Mouse (Mus musculus) kidney, postnatal 0 days (tissue): ENCODE measurements around the gene Speg. TPM values are rescaled to one million over a fixed set of nuclear protein-coding genes. Genes with fewer than 3 reads are reported as not detected.

Experiments
- ATAC-seq: fragments of 200-750 bp; cut with Nextera tagmentation; replicated peaks from 2 replicates; pipeline ENCODE4 v1.8.0; 2017; ENCODE audit warnings: low read depth, moderate number of reproducible peaks, moderate TSS enrichment, moderate library complexity; ENCODE audit not compliant: low FRiP score
- DNase-seq: peaks from one replicate; pipeline ENCODE4 v3.0.0-alpha.2; 2016; ENCODE audit warnings: low spot score
- H3K27ac ChIP-seq: fragments of 300-500 bp; sonication (generic); 2 replicates; pipeline ENCODE4 v1.5.1; 2014; ENCODE audit warnings: mild to moderate bottlenecking
- H3K27me3 ChIP-seq: fragments of 300-500 bp; sonication (generic); 2 replicates; pipeline ENCODE4 v1.6.1; 2014; ENCODE audit warnings: low read length, mixed read lengths; ENCODE audit not compliant: insufficient read depth
- H3K36me3 ChIP-seq: fragments of 300-500 bp; sonication (generic); 2 replicates; pipeline ENCODE4 v1.6.1; 2014; ENCODE audit warnings: low read length, mixed read lengths; ENCODE audit not compliant: insufficient read depth
- H3K4me1 ChIP-seq: fragments of 300-500 bp; sonication (generic); replicated peaks from 2 replicates; pipeline ENCODE4 v1.6.1; 2014; ENCODE audit warnings: antibody characterized with exemption, low read length, mixed read lengths; ENCODE audit not compliant: insufficient read depth
- H3K4me2 ChIP-seq: fragments of 300-500 bp; sonication (generic); 2 replicates; pipeline ENCODE4 v1.6.1; 2014; ENCODE audit warnings: mild to moderate bottlenecking, low read length, moderate library complexity, mixed read lengths
- H3K4me3 ChIP-seq: fragments of 300-500 bp; sonication (generic); replicated peaks from 2 replicates; pipeline ENCODE4 v1.5.1; 2014; ENCODE audit warnings: low read depth, low read length
- H3K9ac ChIP-seq: fragments of 300-500 bp; sonication (generic); 2 replicates; pipeline ENCODE4 v1.6.1; 2014; ENCODE audit warnings: low read depth, low read length
- H3K9me3 ChIP-seq: fragments of 300-500 bp; sonication (generic); replicated peaks from 2 replicates; pipeline ENCODE4 v1.6.1; 2016; ENCODE audit warnings: low read length, inconsistent platforms, mixed read lengths
- CTCF ChIP-seq: IDR thresholded peaks from 2 replicates; pipeline ENCODE4 v1.5.1; 2016; ENCODE audit warnings: antibody characterized with exemption, low read depth, mild to moderate bottlenecking, moderate library complexity
- WGBS: fragments of 180-500 bp; shearing (Covaris S2); extraction: QIAGEN DNeasy Blood & Tissue Kit; methylation state at CpG from one replicate; pipeline ENCODE4 v1.1.7; 2014; 5-methylcytosine and 5-hydroxymethylcytosine counted together
- polyA plus RNA-seq: library from polyadenylated mRNA; unstranded; fragments of >200 nt; fragmentation: Nextera tagmentation; extraction: Ambion mirVana; gene quantifications from 2 replicates; pipeline ENCODE4 v1.2.1, GENCODE M21; 2015

The Speg gene
- polyA plus RNA-seq, 1 experiment from 2014 or later, result 40.1 TPM

- TF ChIP-seq CTCF, result no peak
- WGBS, result 71% methylated on average over 5 of the region's 5 CpGs
- Histone ChIP-seq H3K36me3 (no peaks in the 10 kb centered on the region), H3K4me2 (no peak overlapping the region), H3K9ac (no peak overlapping the region), H3K9me3 (no peaks in the 10 kb centered on the region), H3K4me3 (no peak overlapping the region), H3K27ac (no peak overlapping the region), H3K4me1 (peaks cover 37% of the 10 kb centered on the region), H3K27me3 (peaks cover 27% of the 10 kb centered on the region)
- ATAC-seq, result no peak
- DNase-seq, result no peak
Measured at GRCm38 (mm10) chr1:75451900-75452299, 76.8 kb downstream of the Speg start.

DNA sequence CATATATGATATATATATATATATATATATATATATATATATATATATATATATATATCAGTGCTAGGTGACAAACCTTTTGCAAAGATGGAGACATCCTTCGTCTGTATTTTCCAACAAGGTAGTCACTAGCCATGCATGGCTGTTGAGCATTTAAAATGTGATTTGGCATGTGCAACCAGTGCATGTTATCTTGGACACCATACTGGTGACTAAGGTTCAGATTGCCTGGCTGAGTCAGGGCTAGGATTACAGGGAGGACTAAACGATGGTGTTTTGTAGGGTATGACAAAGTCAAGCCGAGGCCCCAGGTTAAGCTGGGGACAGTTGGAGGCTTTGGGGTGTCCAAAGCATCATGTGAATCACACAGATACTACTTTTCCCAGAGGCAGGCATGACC, 80.3 kb downstream of the Speg start:
- H3K4me2 ChIP-seq, result no peak overlapping the region
- peaks cover 16% of the 10 kb centered on the region for H3K27me3 ChIP-seq
- no peak overlapping the region for H3K27ac ChIP-seq
- DNase-seq (no peak), ATAC-seq (no peak)
- no peaks in the 10 kb centered on the region for H3K36me3 ChIP-seq
- H3K9ac ChIP-seq, result no peak overlapping the region
- peaks cover 26% of the 10 kb centered on the region for H3K4me1 ChIP-seq
- TF ChIP-seq CTCF, result no peak
- WGBS, result 59% methylated on average over 3 of the region's 3 CpGs
- H3K9me3 ChIP-seq, result no peaks in the 10 kb centered on the region
- H3K4me3 ChIP-seq, result no peak overlapping the region

- Histone ChIP-seq H3K4me3 (no peak overlapping the region), H3K9me3 (no peaks in the 10 kb centered on the region), H3K9ac (no peak overlapping the region), H3K27me3 (peaks cover 11% of the 10 kb centered on the region), H3K36me3 (no peaks in the 10 kb centered on the region), H3K27ac (no peak overlapping the region), H3K4me2 (no peak overlapping the region), H3K4me1 (peaks cover 21% of the 10 kb centered on the region)
- 53% methylated on average over 5 of the region's 5 CpGs for WGBS
- no peak for TF ChIP-seq CTCF
- ATAC-seq (no peak), DNase-seq (no peak)
Measured at GRCm38 (mm10) chr1:75455948-75456347, 80.9 kb downstream of the Speg start.

DNA sequence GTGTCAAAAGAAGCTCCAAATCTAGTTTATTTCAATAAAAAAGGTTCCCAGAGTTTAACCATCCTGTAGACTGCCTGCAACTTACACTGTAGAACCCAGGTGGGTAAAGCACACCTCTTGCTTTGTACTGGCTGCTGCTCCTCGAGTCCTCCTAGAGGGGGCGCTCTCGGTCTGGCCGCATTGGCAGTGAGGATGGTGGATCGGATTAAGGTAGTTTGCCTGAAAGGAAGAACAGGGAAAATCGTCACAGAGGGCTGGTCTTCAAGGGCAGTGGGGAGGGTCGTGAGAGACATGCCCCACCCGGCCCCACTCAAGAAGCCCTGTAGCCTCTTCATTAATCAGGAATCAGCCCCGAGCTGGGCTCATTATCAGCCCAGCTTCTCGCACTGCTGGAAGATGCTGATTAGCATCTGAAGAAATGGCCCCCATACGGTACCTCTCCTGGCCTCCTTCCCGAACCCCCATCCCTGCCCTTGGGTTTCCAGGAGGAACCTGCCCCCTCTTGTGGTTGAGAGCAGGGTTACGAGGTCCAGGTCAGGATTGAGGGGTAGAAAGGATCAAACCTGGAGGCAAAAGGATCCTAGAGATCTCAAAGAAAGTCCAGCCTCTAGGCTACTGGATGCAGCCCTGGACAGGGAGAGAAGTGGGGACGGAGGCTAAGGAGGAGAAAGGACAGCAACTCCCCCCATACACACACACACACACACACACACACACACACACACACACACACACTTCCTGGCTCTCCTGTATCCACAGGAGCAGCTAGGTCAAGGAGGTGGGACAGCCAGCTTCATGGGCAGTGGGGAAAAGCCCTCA, 81.9 kb downstream of the Speg start:
- Histone ChIP-seq H3K36me3 (no peaks in the 10 kb centered on the region), H3K9ac (no peak overlapping the region), H3K9me3 (no peaks in the 10 kb centered on the region), H3K4me1 (peaks cover 19% of the 10 kb centered on the region), H3K27me3 (peaks cover 3% of the 10 kb centered on the region), H3K4me2 (no peak overlapping the region), H3K4me3 (no peak overlapping the region), H3K27ac (no peak overlapping the region)
- DNase-seq (peak; percentile 39), ATAC-seq (no peak)
- TF ChIP-seq CTCF, result peak; percentile 54
- 15% methylated on average over 14 of the region's 14 CpGs for WGBS

- Histone ChIP-seq H3K4me3 (no peak overlapping the region), H3K4me2 (peak overlapping the region; percentile 55), H3K4me1 (peaks cover 19% of the 10 kb centered on the region), H3K27me3 (no peaks in the 10 kb centered on the region), H3K9ac (no peak overlapping the region), H3K9me3 (no peaks in the 10 kb centered on the region), H3K36me3 (no peaks in the 10 kb centered on the region), H3K27ac (no peak overlapping the region)
- peak; percentile 68 for DNase-seq
- 3% methylated on average over 8 of the region's 10 CpGs for WGBS
- no peak for TF ChIP-seq CTCF
- ATAC-seq, result peak; percentile 10; the same call in 1 of the 2 replicates
Measured at GRCm38 (mm10) chr1:75457710-75458024, 82.6 kb downstream of the Speg start.

DNA sequence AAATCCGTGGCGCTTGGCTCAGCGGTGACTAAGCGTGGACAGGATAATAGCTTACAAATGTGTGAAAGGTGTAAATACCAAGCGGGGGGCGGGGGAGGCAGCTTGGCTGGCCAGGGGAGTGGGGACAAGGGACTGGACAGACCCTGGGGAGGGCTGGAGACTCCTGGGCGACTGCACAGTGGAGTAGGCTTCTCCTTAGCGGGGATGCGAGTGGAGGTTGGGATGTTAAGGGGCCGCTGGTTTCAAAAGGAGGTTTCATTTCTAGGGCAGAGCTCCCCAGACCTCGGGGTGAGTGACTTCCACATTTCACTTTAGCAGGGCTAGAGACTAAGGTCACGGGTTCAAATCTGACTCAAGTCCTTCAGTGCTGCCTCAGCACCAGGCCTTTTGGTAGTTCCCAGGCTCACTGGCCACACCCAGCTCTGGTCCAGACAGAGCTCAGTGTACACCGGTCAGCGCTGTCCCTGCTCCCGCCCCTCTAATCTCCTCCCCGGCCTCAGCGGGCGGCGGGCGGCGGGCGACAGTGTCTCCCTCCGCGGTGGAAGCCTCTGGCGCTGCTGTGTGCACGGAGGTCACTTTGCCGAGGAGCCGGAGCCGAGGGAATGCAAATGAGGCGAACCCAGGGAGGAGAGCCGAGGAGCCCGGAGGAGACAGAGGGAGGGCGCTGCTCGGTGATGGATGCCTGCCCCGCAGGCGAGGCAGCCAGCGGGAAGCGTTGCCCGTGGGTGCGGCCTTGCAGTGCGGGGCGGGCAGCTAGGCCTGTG, 83.1 kb downstream of the Speg start:
- peak overlapping the region; percentile 85 for H3K27ac ChIP-seq
- no peaks in the 10 kb centered on the region for H3K9me3 ChIP-seq
- H3K4me3 ChIP-seq, result peak overlapping the region; percentile 29
- H3K4me2 ChIP-seq, result peak overlapping the region; percentile 55
- H3K27me3 ChIP-seq, result no peaks in the 10 kb centered on the region
- ATAC-seq (peak; percentile 80), DNase-seq (peak; percentile 72)
- 2% methylated on average over 42 of the region's 42 CpGs for WGBS
- H3K4me1 ChIP-seq, result peaks cover 19% of the 10 kb centered on the region
- H3K9ac ChIP-seq, result peak overlapping the region; percentile 44
- TF ChIP-seq CTCF, result peak; percentile 29; the same call in 1 of the 2 replicates
- H3K36me3 ChIP-seq, result no peaks in the 10 kb centered on the region
